Comparison of ENCODE assay signal across 25 mouse cellular contexts in the genomic region with DNA sequence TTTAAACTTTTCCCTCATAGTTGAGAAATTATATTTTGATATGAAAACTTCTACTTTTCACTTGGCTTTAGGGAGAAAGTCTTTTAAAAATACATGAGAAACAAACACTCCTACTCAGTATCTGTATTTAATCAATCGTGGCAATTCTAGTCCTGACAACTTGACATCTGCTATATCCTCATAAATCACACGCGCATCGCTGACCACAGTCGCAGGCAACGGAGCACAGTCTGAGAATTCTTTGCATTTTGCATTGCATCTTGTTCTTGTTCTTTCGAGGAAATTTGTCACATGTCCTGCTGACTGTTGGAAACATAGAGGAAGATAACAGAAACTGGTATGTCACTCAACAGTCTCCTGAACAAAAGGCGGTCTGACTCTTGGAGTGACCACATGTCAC.
DNase-seq lines count a peak whose midpoint lies in the region; ATAC-seq and TF ChIP-seq lines count a peak whose summit lies in the region.
"Had no signal": no experiment of that assay in that cellular context is flagged by ENCODE, and none has a peak within 500 bp of the region (broad histone marks: within the 10 kb centered on the region; RNA-seq: fewer than 3 reads in every experiment).

No protein-coding gene starts in this region.

- H3K4me3 ChIP-seq in hindbrain, embryonic 10.5 days, result no peak overlapping the region
- H3K4me3 ChIP-seq in hindbrain, embryonic 13.5 days, result no peak overlapping the region
- H3K4me3 ChIP-seq in midbrain, postnatal 0 days (ENCODE audit: low read depth, low read length), result no peak overlapping the region
- H3K4me3 ChIP-seq in midbrain, embryonic 13.5 days (replicated peaks), result no peak overlapping the region
- H3K4me3 ChIP-seq in heart, embryonic 12.5 days, result no peak overlapping the region
- H3K4me3 ChIP-seq: heart, embryonic 13.5 days; hindbrain, embryonic 15.5 days; kidney, embryonic 15.5 days; limb, embryonic 13.5 days; midbrain, embryonic 12.5 days had no signal

- no peak for ATAC-seq in hindbrain, embryonic 13.5 days (ENCODE audit: low FRiP score)
- no peak for ATAC-seq in midbrain, postnatal 0 days (ENCODE audit: low FRiP score)
- no peak for ATAC-seq in midbrain, embryonic 13.5 days
- peak; percentile 6; the same call in 1 of the 2 replicates for ATAC-seq in granulocyte monocyte progenitor cell, adult 5-6 weeks (replicated peaks; ENCODE audit: poor library complexity, severe bottlenecking)
- ATAC-seq in heart, embryonic 12.5 days (ENCODE audit: insufficient number of reproducible peaks, low FRiP score), result no peak
- ATAC-seq: CD4-positive, CD25-positive, alpha-beta regulatory T cell, adult 4 months; forebrain, embryonic 14.5 days; intestine, embryonic 16.5 days had no signal

- TF ChIP-seq CTCF in midbrain, postnatal 0 days (IDR thresholded peaks at IDR 0.05), result no peak

- no peak overlapping the region for H3K27ac ChIP-seq in hindbrain, embryonic 10.5 days
- no peak overlapping the region for H3K27ac ChIP-seq in hindbrain, embryonic 13.5 days
- H3K27ac ChIP-seq in midbrain, postnatal 0 days (ENCODE audit: low read depth, low read length), result no peak overlapping the region
- no peak overlapping the region for H3K27ac ChIP-seq in midbrain, embryonic 13.5 days
- H3K27ac ChIP-seq in heart, embryonic 12.5 days (ENCODE audit: poor library complexity, severe bottlenecking), result no peak overlapping the region
- H3K27ac ChIP-seq: heart, embryonic 13.5 days; hindbrain, embryonic 15.5 days; kidney, embryonic 15.5 days; limb, embryonic 13.5 days; liver, embryonic 14.5 days; macrophage; midbrain, embryonic 12.5 days had no signal

- no peak overlapping the region for H3K9ac ChIP-seq in hindbrain, embryonic 13.5 days
- H3K9ac ChIP-seq in midbrain, postnatal 0 days (replicated peaks; ENCODE audit: low read length, poor library complexity, severe bottlenecking), result no peak overlapping the region
- H3K9ac ChIP-seq in midbrain, embryonic 13.5 days (replicated peaks), result no peak overlapping the region
- H3K9ac ChIP-seq in heart, embryonic 12.5 days, result no peak overlapping the region
- H3K9ac ChIP-seq: heart, embryonic 13.5 days; hindbrain, embryonic 15.5 days; kidney, embryonic 15.5 days; limb, embryonic 13.5 days; liver, embryonic 14.5 days; lung, embryonic 14.5 days; midbrain, embryonic 12.5 days had no signal

- H3K36me3 ChIP-seq in hindbrain, embryonic 10.5 days, result no peaks in the 10 kb centered on the region
- H3K36me3 ChIP-seq in hindbrain, embryonic 13.5 days, result no peaks in the 10 kb centered on the region
- no peaks in the 10 kb centered on the region for H3K36me3 ChIP-seq in midbrain, postnatal 0 days (ENCODE audit: insufficient read depth, low read length)
- no peaks in the 10 kb centered on the region for H3K36me3 ChIP-seq in midbrain, embryonic 13.5 days
- H3K36me3 ChIP-seq in heart, embryonic 12.5 days, result no peaks in the 10 kb centered on the region
- H3K36me3 ChIP-seq: heart, embryonic 13.5 days; hindbrain, embryonic 15.5 days; kidney, embryonic 15.5 days; limb, embryonic 13.5 days; midbrain, embryonic 12.5 days had no signal

- DNase-seq in hindbrain, embryonic 10.5 days (ENCODE audit: low spot score), result peak; percentile 11
- DNase-seq in midbrain, postnatal 0 days (ENCODE audit: low spot score), result peak; percentile 29
- no peak for DNase-seq in lung, postnatal 10 days
- no peak for DNase-seq in thymus, postnatal 10 days (ENCODE audit: low spot score in 2 of 2)
- DNase-seq: adrenal gland, postnatal 25 days; cerebellum, adult 9-10 months; heart, postnatal 14 days; kidney, postnatal 36 days; layer of hippocampus, postnatal 36 days; lung, embryonic 14.5 days; right cerebral cortex, postnatal 14 days had no signal

- 50% methylated on average over 8 of the region's 8 CpGs for WGBS in hindbrain, embryonic 10.5 days
- 33% methylated on average over 8 of the region's 8 CpGs for WGBS in hindbrain, embryonic 13.5 days
- WGBS in midbrain, postnatal 0 days, result 79% methylated on average over 8 of the region's 8 CpGs
- 74% methylated on average over 8 of the region's 8 CpGs for WGBS in midbrain, embryonic 13.5 days
- 54% methylated on average over 8 of the region's 8 CpGs for WGBS in heart, embryonic 12.5 days

- H3K9me3 ChIP-seq in hindbrain, embryonic 10.5 days, result no peaks in the 10 kb centered on the region
- H3K9me3 ChIP-seq in hindbrain, embryonic 13.5 days, result no peaks in the 10 kb centered on the region
- H3K9me3 ChIP-seq in midbrain, postnatal 0 days (ENCODE audit: low read length), result no peaks in the 10 kb centered on the region
- no peaks in the 10 kb centered on the region for H3K9me3 ChIP-seq in midbrain, embryonic 13.5 days
- no peaks in the 10 kb centered on the region for H3K9me3 ChIP-seq in heart, embryonic 12.5 days (replicated peaks)
- H3K9me3 ChIP-seq: heart, embryonic 13.5 days; hindbrain, embryonic 15.5 days; kidney, embryonic 15.5 days; limb, embryonic 13.5 days; midbrain, embryonic 12.5 days had no signal

- H3K4me2 ChIP-seq in hindbrain, embryonic 13.5 days, result no peak overlapping the region
- no peak overlapping the region for H3K4me2 ChIP-seq in midbrain, postnatal 0 days (ENCODE audit: low read depth, low read length, poor library complexity, severe bottlenecking)
- H3K4me2 ChIP-seq in midbrain, embryonic 13.5 days (replicated peaks), result no peak overlapping the region
- no peak overlapping the region for H3K4me2 ChIP-seq in heart, embryonic 12.5 days
- H3K4me2 ChIP-seq: heart, embryonic 13.5 days; hindbrain, embryonic 15.5 days; kidney, embryonic 15.5 days; limb, embryonic 13.5 days; lung, embryonic 14.5 days; midbrain, embryonic 12.5 days had no signal

- H3K27me3 ChIP-seq in hindbrain, embryonic 10.5 days (ENCODE audit: insufficient read depth, poor library complexity, severe bottlenecking), result no peaks in the 10 kb centered on the region
- H3K27me3 ChIP-seq in hindbrain, embryonic 13.5 days, result no peaks in the 10 kb centered on the region
- no peaks in the 10 kb centered on the region for H3K27me3 ChIP-seq in midbrain, postnatal 0 days (ENCODE audit: insufficient read depth, low read length)
- no peaks in the 10 kb centered on the region for H3K27me3 ChIP-seq in midbrain, embryonic 13.5 days
- H3K27me3 ChIP-seq in heart, embryonic 12.5 days (replicated peaks), result no peaks in the 10 kb centered on the region
- H3K27me3 ChIP-seq: heart, embryonic 13.5 days; hindbrain, embryonic 15.5 days; kidney, embryonic 15.5 days; limb, embryonic 13.5 days; midbrain, embryonic 12.5 days had no signal

- no peaks in the 10 kb centered on the region; the same call in 1 of the 2 replicates for H3K4me1 ChIP-seq in hindbrain, embryonic 10.5 days (replicated peaks)
- H3K4me1 ChIP-seq in hindbrain, embryonic 13.5 days (replicated peaks), result peaks cover 4% of the 10 kb centered on the region; the same call in 1 of the 2 replicates
- H3K4me1 ChIP-seq in midbrain, postnatal 0 days (ENCODE audit: insufficient read depth, low read length), result no peaks in the 10 kb centered on the region
- no peaks in the 10 kb centered on the region for H3K4me1 ChIP-seq in midbrain, embryonic 13.5 days (replicated peaks)
- no peaks in the 10 kb centered on the region for H3K4me1 ChIP-seq in heart, embryonic 12.5 days (replicated peaks)
- H3K4me1 ChIP-seq: heart, embryonic 13.5 days; hindbrain, embryonic 15.5 days; kidney, embryonic 15.5 days; limb, embryonic 13.5 days; midbrain, embryonic 12.5 days had no signal

Comparison
In these comparisons a context has a peak if more than half of its experiments do, and no peak if none do; other contexts are left out.
1. DNase-seq: peak in hindbrain, embryonic 10.5 days (single experiment) and midbrain, postnatal 0 days (single experiment); none in lung, postnatal 10 days (single experiment) and thymus, postnatal 10 days (0 of 2).